Mouse (Mus musculus): ENCODE results near the gene Gm5129. TPM values are rescaled to one million over a fixed set of nuclear protein-coding genes. Genes with fewer than 3 reads are reported as not detected.

The Gm5129 gene
- polyA plus RNA-seq, 1 experiment = not detected

GRCm38 (mm10) chr5:29759318-29759717, 23.6 kb upstream of the Gm5129 start:
- Histone ChIP-seq H3K4me3 (ENCODE audit: insufficient read depth, low read length) (no peak overlapping the region), H3K27ac (ENCODE audit: insufficient read depth, low read length) (no peak overlapping the region), H3K4me1 (ENCODE audit: control insufficient read depth, insufficient read depth, low read length) (peaks cover 5% of the 10 kb centered on the region; the same call in 1 of the 2 replicates)
- TF ChIP-seq CTCF (IDR thresholded peaks at IDR 0.05; ENCODE audit: extremely low read depth, insufficient read depth, low read length) = no peak
- no peak for TF ChIP-seq POLR2A (IDR thresholded peaks at IDR 0.05; ENCODE audit: extremely low read depth, insufficient read depth, low read length)

GRCm38 (mm10) chr5:29752894-29753293, 17.2 kb upstream of the Gm5129 start:
- no peak for TF ChIP-seq POLR2A (IDR thresholded peaks at IDR 0.05; ENCODE audit: extremely low read depth, insufficient read depth, low read length)
- no peak for TF ChIP-seq CTCF (IDR thresholded peaks at IDR 0.05; ENCODE audit: extremely low read depth, insufficient read depth, low read length)
- H3K4me1 ChIP-seq (ENCODE audit: control insufficient read depth, insufficient read depth, low read length) = no peaks in the 10 kb centered on the region
- no peak overlapping the region for H3K27ac ChIP-seq (ENCODE audit: insufficient read depth, low read length)
- H3K4me3 ChIP-seq (ENCODE audit: insufficient read depth, low read length) = no peak overlapping the region

DNA sequence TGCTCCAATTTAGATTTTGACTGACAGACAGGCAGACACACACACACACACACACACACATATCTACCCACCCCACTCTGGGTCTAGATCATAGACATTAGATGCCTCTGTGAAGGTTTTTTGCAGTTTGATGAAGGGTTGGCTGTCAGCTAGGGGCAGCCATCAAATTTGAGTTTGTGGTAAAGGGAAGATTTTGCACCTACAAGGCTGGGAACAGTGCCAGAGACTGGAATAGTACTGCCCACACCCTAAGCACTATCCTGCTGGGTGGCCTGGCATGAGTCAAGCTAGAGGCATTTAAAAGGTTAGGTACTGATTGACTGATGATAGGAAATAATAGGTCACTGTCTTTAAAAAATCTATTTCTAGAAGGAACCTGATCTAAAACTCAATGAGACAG, 15.6 kb upstream of the Gm5129 start:
- Histone ChIP-seq H3K27ac (ENCODE audit: insufficient read depth, low read length) (no peak overlapping the region), H3K4me3 (ENCODE audit: insufficient read depth, low read length) (no peak overlapping the region), H3K4me1 (ENCODE audit: control insufficient read depth, insufficient read depth, low read length) (no peaks in the 10 kb centered on the region)
- TF ChIP-seq CTCF (IDR thresholded peaks at IDR 0.05; ENCODE audit: extremely low read depth, insufficient read depth, low read length) (no peak), POLR2A (IDR thresholded peaks at IDR 0.05; ENCODE audit: extremely low read depth, insufficient read depth, low read length) (no peak)

- no peak overlapping the region for H3K27ac ChIP-seq (ENCODE audit: insufficient read depth, low read length)
- H3K4me1 ChIP-seq (ENCODE audit: control insufficient read depth, insufficient read depth, low read length) = no peaks in the 10 kb centered on the region
- TF ChIP-seq POLR2A (IDR thresholded peaks at IDR 0.05; ENCODE audit: extremely low read depth, insufficient read depth, low read length) = no peak
- no peak for TF ChIP-seq CTCF (IDR thresholded peaks at IDR 0.05; ENCODE audit: extremely low read depth, insufficient read depth, low read length)
- H3K4me3 ChIP-seq (ENCODE audit: insufficient read depth, low read length) = no peak overlapping the region
These were observed 11.9 kb upstream of the Gm5129 start for GRCm38 (mm10) chr5:29747661-29748060.

DNA sequence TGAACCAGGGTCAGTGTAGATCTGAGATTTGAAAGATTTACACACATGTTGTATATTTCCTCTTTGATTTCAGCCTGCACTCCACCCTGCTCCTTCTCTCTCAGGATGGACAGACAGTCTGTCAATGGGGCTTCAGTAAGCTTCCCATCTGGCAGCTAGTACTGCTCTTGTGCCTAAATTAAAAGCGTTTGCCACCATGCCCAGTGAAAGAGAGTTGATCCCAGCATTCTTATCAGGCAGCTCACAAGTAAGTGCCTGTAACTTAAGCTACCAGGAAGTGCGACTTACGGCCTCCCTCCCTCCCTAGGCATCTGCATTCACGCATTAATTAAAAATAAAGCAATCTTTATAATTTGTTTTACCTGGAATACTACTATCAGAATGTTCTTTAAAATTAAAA, 5.4 kb upstream of the Gm5129 start:
- no peak for TF ChIP-seq POLR2A (IDR thresholded peaks at IDR 0.05; ENCODE audit: extremely low read depth, insufficient read depth, low read length)
- TF ChIP-seq CTCF (IDR thresholded peaks at IDR 0.05; ENCODE audit: extremely low read depth, insufficient read depth, low read length) = no peak
- H3K4me1 ChIP-seq (ENCODE audit: control insufficient read depth, insufficient read depth, low read length) = peaks cover 6% of the 10 kb centered on the region
- no peak overlapping the region for H3K27ac ChIP-seq (ENCODE audit: insufficient read depth, low read length)
- H3K4me3 ChIP-seq (ENCODE audit: insufficient read depth, low read length) = no peak overlapping the region

DNA sequence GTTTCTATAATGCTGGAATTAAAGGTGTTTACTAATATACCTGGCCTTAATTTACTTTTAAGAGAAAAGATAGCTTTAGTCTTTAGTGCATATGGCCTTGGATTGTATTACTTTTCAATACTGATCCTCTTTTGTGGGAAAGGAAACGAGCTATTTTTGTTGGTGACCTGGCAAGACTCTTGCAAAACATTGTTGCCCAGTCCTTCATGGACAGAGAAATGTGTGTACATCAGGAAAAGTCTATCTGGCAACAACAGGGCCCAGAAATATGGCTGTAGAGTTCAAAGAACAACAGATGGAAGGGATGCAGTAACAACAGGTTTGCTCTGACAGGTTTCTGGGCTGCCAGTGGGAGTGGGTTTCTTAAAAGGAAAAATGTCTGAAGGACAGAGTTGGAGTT, 4.9 kb upstream of the Gm5129 start:
- H3K27ac ChIP-seq (ENCODE audit: insufficient read depth, low read length) = no peak overlapping the region
- H3K4me1 ChIP-seq (ENCODE audit: control insufficient read depth, insufficient read depth, low read length) = peaks cover 6% of the 10 kb centered on the region
- TF ChIP-seq CTCF (IDR thresholded peaks at IDR 0.05; ENCODE audit: extremely low read depth, insufficient read depth, low read length) (no peak), POLR2A (IDR thresholded peaks at IDR 0.05; ENCODE audit: extremely low read depth, insufficient read depth, low read length) (no peak)

DNA sequence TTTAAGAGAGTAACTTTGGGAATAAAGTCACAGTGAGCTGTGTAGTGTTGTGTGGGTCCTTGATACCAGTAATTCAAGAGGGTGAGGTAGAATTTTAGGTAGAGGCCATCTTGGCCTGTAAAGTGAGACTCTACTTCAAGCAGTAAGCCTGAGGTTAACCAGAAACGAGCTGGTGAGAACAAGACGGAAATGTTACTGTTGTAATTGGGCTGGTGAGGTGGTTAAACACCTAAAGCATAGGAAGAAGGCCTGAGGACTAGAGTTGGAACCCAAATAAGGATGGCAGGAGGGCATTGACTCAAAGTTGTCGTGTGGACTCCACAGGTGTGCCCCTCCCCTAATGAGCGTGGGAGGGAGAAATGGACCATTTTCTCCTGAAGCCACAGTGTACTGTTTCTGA, 2.3 kb upstream of the Gm5129 start:
- H3K4me1 ChIP-seq (ENCODE audit: control insufficient read depth, insufficient read depth, low read length) = peaks cover 8% of the 10 kb centered on the region

More for the DNA sequence above, 4.9 kb upstream of the Gm5129 start:
- no peak overlapping the region for H3K4me3 ChIP-seq (ENCODE audit: insufficient read depth, low read length)

GRCm38 (mm10) chr5:29737471-29737870, 1.7 kb upstream of the Gm5129 start:
- Histone ChIP-seq H3K27ac (ENCODE audit: insufficient read depth, low read length) (no peak overlapping the region), H3K4me3 (ENCODE audit: insufficient read depth, low read length) (peak overlapping the region; percentile 61; the same call in 1 of the 2 replicates), H3K4me1 (ENCODE audit: control insufficient read depth, insufficient read depth, low read length) (peaks cover 8% of the 10 kb centered on the region)
- TF ChIP-seq POLR2A (IDR thresholded peaks at IDR 0.05; ENCODE audit: extremely low read depth, insufficient read depth, low read length) (no peak), CTCF (IDR thresholded peaks at IDR 0.05; ENCODE audit: extremely low read depth, insufficient read depth, low read length) (no peak)

More for the DNA sequence above, 2.3 kb upstream of the Gm5129 start:
- Histone ChIP-seq H3K4me3 (ENCODE audit: insufficient read depth, low read length) (no peak overlapping the region), H3K27ac (ENCODE audit: insufficient read depth, low read length) (no peak overlapping the region)
- no peak for TF ChIP-seq POLR2A (IDR thresholded peaks at IDR 0.05; ENCODE audit: extremely low read depth, insufficient read depth, low read length)
- no peak for TF ChIP-seq CTCF (IDR thresholded peaks at IDR 0.05; ENCODE audit: extremely low read depth, insufficient read depth, low read length)

DNA sequence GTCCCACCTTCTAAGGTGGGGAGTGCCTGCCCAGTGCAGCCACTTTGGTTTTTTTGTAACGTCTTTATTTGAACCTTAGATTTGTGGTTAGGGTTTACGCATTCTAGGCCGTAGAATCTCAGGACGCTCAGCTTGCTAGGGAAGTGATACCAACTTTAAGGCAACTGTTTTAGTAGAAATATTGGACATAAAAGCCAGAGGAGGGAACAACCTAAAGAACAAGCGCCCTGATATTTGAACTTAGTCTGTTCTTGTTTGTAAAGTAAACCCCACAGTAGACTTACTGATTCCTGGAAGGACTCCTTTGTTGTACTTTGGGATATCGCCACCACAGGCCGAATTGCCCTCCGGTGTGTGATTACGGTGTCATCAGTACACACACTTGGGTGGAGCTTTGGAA, 1.2 kb upstream of the Gm5129 start:
- peaks cover 8% of the 10 kb centered on the region for H3K4me1 ChIP-seq (ENCODE audit: control insufficient read depth, insufficient read depth, low read length)
- TF ChIP-seq POLR2A (IDR thresholded peaks at IDR 0.05; ENCODE audit: extremely low read depth, insufficient read depth, low read length) = no peak
- TF ChIP-seq CTCF (IDR thresholded peaks at IDR 0.05; ENCODE audit: extremely low read depth, insufficient read depth, low read length) = no peak
- H3K27ac ChIP-seq (ENCODE audit: insufficient read depth, low read length) = no peak overlapping the region
- peak overlapping the region; percentile 61 for H3K4me3 ChIP-seq (ENCODE audit: insufficient read depth, low read length)

DNA sequence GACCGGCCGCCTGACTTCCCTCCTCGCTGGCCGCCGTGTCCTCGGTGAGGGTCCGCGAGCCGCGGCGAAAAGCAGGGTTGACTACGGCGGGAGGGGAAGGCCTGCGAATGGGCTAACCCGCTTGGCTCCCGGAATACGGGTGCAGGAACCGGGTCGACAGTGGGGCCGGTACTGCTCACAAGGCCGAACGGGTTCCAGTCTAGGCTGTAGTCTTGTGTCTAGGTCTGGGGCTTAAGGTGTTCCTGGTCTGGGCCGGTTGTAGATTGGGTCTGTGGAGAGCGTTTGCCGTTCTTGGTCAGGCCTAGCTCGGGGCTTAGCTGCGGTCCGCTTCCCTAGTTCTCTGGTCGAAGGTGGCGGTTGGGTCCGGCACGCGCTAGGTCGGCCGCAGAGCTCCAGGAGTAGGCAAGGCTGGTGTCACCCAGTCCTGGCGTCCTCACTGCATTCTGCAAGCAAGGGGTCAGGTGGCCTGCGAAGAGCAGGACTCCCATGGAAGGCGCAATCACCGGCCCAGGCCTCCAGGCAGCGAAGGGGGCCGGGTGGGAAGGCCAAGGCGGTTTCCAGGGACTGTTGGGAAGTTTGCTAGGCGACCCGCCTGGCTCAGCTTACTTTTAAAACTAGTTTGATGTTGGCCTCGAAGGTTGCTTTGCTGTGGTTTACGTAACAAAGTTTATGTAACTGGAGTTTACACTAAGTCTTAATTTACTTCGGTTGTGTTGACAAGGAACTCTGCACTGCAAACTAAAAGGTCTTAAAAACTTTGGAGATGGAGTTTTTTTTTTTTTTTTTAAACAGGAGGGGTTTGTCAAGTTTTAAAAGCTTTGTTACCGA, 551 bp upstream of the Gm5129 start:
- peaks cover 8% of the 10 kb centered on the region for H3K4me1 ChIP-seq (ENCODE audit: control insufficient read depth, insufficient read depth, low read length)
- TF ChIP-seq POLR2A (IDR thresholded peaks at IDR 0.05; ENCODE audit: extremely low read depth, insufficient read depth, low read length) (no peak), CTCF (IDR thresholded peaks at IDR 0.05; ENCODE audit: extremely low read depth, insufficient read depth, low read length) (no peak)
- peak overlapping the region; percentile 67 for H3K27ac ChIP-seq (ENCODE audit: insufficient read depth, low read length)
- H3K4me3 ChIP-seq (ENCODE audit: insufficient read depth, low read length) = peak overlapping the region; percentile 61

Measured in cortical plate, adult 2 months (tissue).